Mouse (Mus musculus) bone marrow macrophage, adult 2 months (primary cell): ENCODE measurements around the gene Ylpm1.

ENCODE experiments used
- CTCF ChIP-seq: IDR thresholded peaks from 2 replicates; pipeline ENCODE4 v1.5.1; 2012; ENCODE audit warnings: low read depth, mild to moderate bottlenecking, low read length, moderate library complexity
- POLR2A ChIP-seq: IDR thresholded peaks from 2 replicates; pipeline ENCODE4 v1.6.1; 2012; ENCODE audit warnings: mild to moderate bottlenecking, low read depth, low read length, borderline replicate concordance

- no peak for TF ChIP-seq CTCF
- TF ChIP-seq POLR2A = no peak
These were observed 16.1 kb downstream of the Ylpm1 start for GRCm38 (mm10) chr12:85012185-85012584.
